18 mouse cellular contexts compared by ENCODE assay signal in genomic region chr3:131258921-131259320, GRCm38 (mm10).
"Had no signal": no experiment of that assay in that cellular context is flagged by ENCODE, and none has a peak within 500 bp of the region (broad histone marks: within the 10 kb centered on the region; RNA-seq: fewer than 3 reads in every experiment).

No protein-coding gene starts in this region.

- DNase-seq: gastrocnemius, adult 2 months; gastrocnemius, postnatal 10 days; gastrocnemius, postnatal 25 days; heart, adult 18-20 months; heart, postnatal 14 days; heart, postnatal 36 days; kidney, adult 18-20 months; kidney, adult 8-10 months; kidney, postnatal 10 days; kidney, postnatal 25 days; kidney, postnatal 4 days; liver; liver, embryonic 13.5 days; liver, postnatal 0 days had no signal

- ATAC-seq: hindbrain, embryonic 16.5 days; inflammation-experienced regulatory T-cells, adult 6 months; intestine, embryonic 15.5 days; intestine, postnatal 0 days; liver, postnatal 0 days had no signal
